Mouse (Mus musculus) forebrain, embryonic 15.5 days (tissue): Measurements from ENCODE around the gene Spdye4b. TPM values are rescaled to one million over a fixed set of nuclear protein-coding genes. Genes with fewer than 3 reads are reported as not detected.
"Not testable (repeated sequence)": the region's sequence is repeated elsewhere in the genome, so short reads cannot be mapped to it uniquely, and the experiment has no call there.

ENCODE experiments used
- ATAC-seq: fragments of 200-750 bp; cut with Nextera tagmentation; replicated peaks from 2 replicates; pipeline ENCODE4 v1.8.0; 2017; ENCODE audit warnings: mild to moderate bottlenecking, moderate TSS enrichment, moderate library complexity
- H3K27ac ChIP-seq: fragments of 300-500 bp; sonication (generic); replicated peaks from 2 replicates; pipeline ENCODE4 v1.5.1; 2015; ENCODE audit warnings: mild to moderate bottlenecking, inconsistent platforms
- H3K27me3 ChIP-seq: fragments of 300-500 bp; sonication (generic); 2 replicates; pipeline ENCODE4 v1.6.1; 2015; ENCODE audit warnings: inconsistent platforms
- H3K36me3 ChIP-seq: fragments of 300-500 bp; sonication (generic); 2 replicates; pipeline ENCODE4 v1.6.1; 2015; ENCODE audit warnings: mild to moderate bottlenecking, inconsistent platforms
- H3K4me1 ChIP-seq: fragments of 300-500 bp; sonication (generic); 2 replicates; pipeline ENCODE4 v1.6.1; 2015; ENCODE audit warnings: inconsistent platforms
- H3K4me2 ChIP-seq: fragments of 300-500 bp; sonication (generic); replicated peaks from 2 replicates; pipeline ENCODE4 v1.6.1; 2015; ENCODE audit warnings: mild to moderate bottlenecking, inconsistent platforms
- H3K4me3 ChIP-seq: fragments of 300-500 bp; sonication (generic); 2 replicates; pipeline ENCODE4 v1.5.1; 2015; ENCODE audit warnings: mild to moderate bottlenecking, inconsistent platforms
- H3K9ac ChIP-seq: fragments of 300-500 bp; sonication (generic); replicated peaks from 2 replicates; pipeline ENCODE4 v1.6.1; 2015; ENCODE audit warnings: mild to moderate bottlenecking, inconsistent platforms
- H3K9me3 ChIP-seq: fragments of 300-500 bp; sonication (generic); 2 replicates; pipeline ENCODE4 v1.6.1; 2016; ENCODE audit warnings: inconsistent platforms
- WGBS: fragments of 180-500 bp; shearing (Covaris S2); methylation state at CpG from one replicate; pipeline ENCODE4 v1.1.7; 2015; ENCODE audit warnings: mixed read lengths; 5-methylcytosine and 5-hydroxymethylcytosine counted together
- polyA plus RNA-seq: library from polyadenylated mRNA; unstranded; fragments of >200 nt; fragmentation: Nextera tagmentation; extraction: Ambion mirVana; gene quantifications from 2 replicates; pipeline ENCODE4 v1.2.1, GENCODE M21; 2015

Spdye4b gene
- polyA plus RNA-seq, 1 experiment from 2014 or later = not detected

- no peak overlapping the region for H3K4me3 ChIP-seq
- H3K4me2 ChIP-seq = no peak overlapping the region
- ATAC-seq = no peak
- 0 out of 2 replicates have a peak, but pooled peaks cover under 1% of the 10 kb centered on the region for H3K36me3 ChIP-seq
- no peaks in the 10 kb centered on the region; the same call in 1 of the 2 replicates for H3K27me3 ChIP-seq
- 15% methylated on average over 18 of the region's 18 CpGs for WGBS
- H3K9me3 ChIP-seq = no peaks in the 10 kb centered on the region
- no peak overlapping the region for H3K27ac ChIP-seq
- no peaks in the 10 kb centered on the region for H3K4me1 ChIP-seq
- no peak overlapping the region for H3K9ac ChIP-seq
Measured at GRCm38 (mm10) chr5:143165508-143166070, 15.2 kb upstream of the Spdye4b start.

GRCm38 (mm10) chr5:143175970-143176369, 4.8 kb upstream of the Spdye4b start:
- ATAC-seq = no peak
- no peaks in the 10 kb centered on the region for H3K9me3 ChIP-seq
- H3K27me3 ChIP-seq = no peaks in the 10 kb centered on the region
- H3K4me1 ChIP-seq = peaks cover 14% of the 10 kb centered on the region
- peaks cover 75% of the 10 kb centered on the region for H3K36me3 ChIP-seq
- no peak overlapping the region for H3K4me3 ChIP-seq
- H3K9ac ChIP-seq = no peak overlapping the region
- 94% methylated on average over 4 of the region's 4 CpGs for WGBS
- no peak overlapping the region for H3K27ac ChIP-seq
- H3K4me2 ChIP-seq = no peak overlapping the region

- no peak overlapping the region for H3K4me3 ChIP-seq
- no peak for ATAC-seq
- H3K27me3 ChIP-seq = no peaks in the 10 kb centered on the region
- 91% methylated on average over 3 of the region's 3 CpGs for WGBS
- H3K9ac ChIP-seq = no peak overlapping the region
- H3K9me3 ChIP-seq = no peaks in the 10 kb centered on the region
- peaks cover 58% of the 10 kb centered on the region for H3K36me3 ChIP-seq
- peaks cover 14% of the 10 kb centered on the region for H3K4me1 ChIP-seq
- no peak overlapping the region for H3K4me2 ChIP-seq
- no peak overlapping the region for H3K27ac ChIP-seq
Measured at GRCm38 (mm10) chr5:143177541-143178200, 3.1 kb upstream of the Spdye4b start.

- Histone ChIP-seq H3K9me3 (no peaks in the 10 kb centered on the region), H3K4me1 (peaks cover 14% of the 10 kb centered on the region), H3K4me2 (peak overlapping the region; percentile 75), H3K27me3 (no peaks in the 10 kb centered on the region), H3K9ac (no peak overlapping the region), H3K36me3 (peaks cover 43% of the 10 kb centered on the region), H3K27ac (no peak overlapping the region), H3K4me3 (peak overlapping the region; percentile 62; the same call in 1 of the 2 replicates)
- WGBS = 31% methylated on average over 6 of the region's 6 CpGs
- ATAC-seq = no peak
Measured at GRCm38 (mm10) chr5:143179179-143179578, 1.6 kb upstream of the Spdye4b start.

GRCm38 (mm10) chr5:143188014-143188413, 7.2 kb downstream of the Spdye4b start:
- H3K4me3 ChIP-seq, ATAC-seq, H3K27ac ChIP-seq, H3K9ac ChIP-seq, H3K9me3 ChIP-seq, H3K27me3 ChIP-seq, H3K4me2 ChIP-seq, H3K36me3 ChIP-seq, H3K4me1 ChIP-seq: not testable (repeated sequence)
- WGBS = 86% methylated on average over 1 of the region's 1 CpGs

GRCm38 (mm10) chr5:143192806-143193205, 12.0 kb downstream of the Spdye4b start:
- Histone ChIP-seq H3K9me3 (no peaks in the 10 kb centered on the region), H3K4me3 (no peak overlapping the region), H3K9ac (no peak overlapping the region), H3K36me3 (no peaks in the 10 kb centered on the region), H3K27me3 (no peaks in the 10 kb centered on the region), H3K4me2 (no peak overlapping the region), H3K4me1 (no peaks in the 10 kb centered on the region), H3K27ac (no peak overlapping the region)
- 89% methylated on average over 8 of the region's 8 CpGs for WGBS
- no peak for ATAC-seq

- H3K9me3 ChIP-seq, H3K4me3 ChIP-seq, H3K27ac ChIP-seq, H3K4me1 ChIP-seq, H3K9ac ChIP-seq, H3K36me3 ChIP-seq, ATAC-seq, H3K27me3 ChIP-seq, H3K4me2 ChIP-seq: not testable (repeated sequence)
- 70% methylated on average over 8 of the region's 8 CpGs for WGBS
Measured at GRCm38 (mm10) chr5:143194747-143195146, 13.9 kb downstream of the Spdye4b start.

- Histone ChIP-seq H3K9ac (no peak overlapping the region), H3K4me3 (no peak overlapping the region), H3K4me1 (no peaks in the 10 kb centered on the region), H3K27ac (no peak overlapping the region), H3K9me3 (no peaks in the 10 kb centered on the region), H3K27me3 (no peaks in the 10 kb centered on the region), H3K4me2 (no peak overlapping the region), H3K36me3 (no peaks in the 10 kb centered on the region)
- no peak for ATAC-seq
- WGBS = 75% methylated on average over 2 of the region's 2 CpGs
Measured at GRCm38 (mm10) chr5:143195166-143195565, 14.3 kb downstream of the Spdye4b start.

GRCm38 (mm10) chr5:143196506-143196905, 15.7 kb downstream of the Spdye4b start:
- Histone ChIP-seq H3K4me2 (no peak overlapping the region), H3K9me3 (no peaks in the 10 kb centered on the region), H3K36me3 (no peaks in the 10 kb centered on the region), H3K27ac (no peak overlapping the region), H3K9ac (no peak overlapping the region), H3K4me1 (no peaks in the 10 kb centered on the region), H3K4me3 (no peak overlapping the region), H3K27me3 (no peaks in the 10 kb centered on the region)
- WGBS = 98% methylated on average over 4 of the region's 4 CpGs
- ATAC-seq = no peak

- no peaks in the 10 kb centered on the region for H3K4me1 ChIP-seq
- no peaks in the 10 kb centered on the region for H3K27me3 ChIP-seq
- no peak overlapping the region for H3K9ac ChIP-seq
- 73% methylated on average over 3 of the region's 3 CpGs for WGBS
- no peaks in the 10 kb centered on the region for H3K9me3 ChIP-seq
- ATAC-seq = no peak
- no peaks in the 10 kb centered on the region for H3K36me3 ChIP-seq
- H3K4me3 ChIP-seq = no peak overlapping the region
- no peak overlapping the region for H3K4me2 ChIP-seq
- H3K27ac ChIP-seq = no peak overlapping the region
Measured at GRCm38 (mm10) chr5:143205015-143205414, 24.2 kb downstream of the Spdye4b start.

- ATAC-seq = no peak
- Histone ChIP-seq H3K27me3 (no peaks in the 10 kb centered on the region), H3K4me3 (no peak overlapping the region), H3K4me1 (no peaks in the 10 kb centered on the region), H3K4me2 (no peak overlapping the region), H3K9ac (no peak overlapping the region), H3K27ac (no peak overlapping the region), H3K9me3 (no peaks in the 10 kb centered on the region), H3K36me3 (no peaks in the 10 kb centered on the region)
- 89% methylated on average over 2 of the region's 2 CpGs for WGBS
Measured at GRCm38 (mm10) chr5:143213832-143214231, 33.0 kb downstream of the Spdye4b start.

GRCm38 (mm10) chr5:143220996-143221395, 40.2 kb downstream of the Spdye4b start:
- H3K9ac ChIP-seq = no peak overlapping the region
- WGBS = 85% methylated on average over 5 of the region's 5 CpGs

GRCm38 (mm10) chr5:143222287-143222686, 41.5 kb downstream of the Spdye4b start:
- no peak for ATAC-seq
- Histone ChIP-seq H3K27ac (no peak overlapping the region), H3K4me2 (no peak overlapping the region), H3K9ac (no peak overlapping the region), H3K4me1 (no peaks in the 10 kb centered on the region), H3K4me3 (no peak overlapping the region), H3K36me3 (no peaks in the 10 kb centered on the region), H3K27me3 (no peaks in the 10 kb centered on the region), H3K9me3 (no peaks in the 10 kb centered on the region)
- WGBS = 82% methylated on average over 1 of the region's 1 CpGs

More at GRCm38 (mm10) chr5:143220996-143221395, 40.2 kb downstream of the Spdye4b start:
- no peak overlapping the region for H3K4me2 ChIP-seq
- no peaks in the 10 kb centered on the region for H3K36me3 ChIP-seq
- no peaks in the 10 kb centered on the region for H3K4me1 ChIP-seq
- H3K27me3 ChIP-seq = no peaks in the 10 kb centered on the region
- no peak overlapping the region for H3K27ac ChIP-seq
- H3K4me3 ChIP-seq = no peak overlapping the region
- H3K9me3 ChIP-seq = no peaks in the 10 kb centered on the region
- ATAC-seq = no peak
